Mouse (Mus musculus): ENCODE results near the gene Ssxb8. TPM values are rescaled to one million over a fixed set of nuclear protein-coding genes. Genes with fewer than 3 reads are reported as not detected.
"Not testable (repeated sequence)": the region's sequence is repeated elsewhere in the genome, so short reads cannot be mapped to it uniquely, and the experiment has no call there.

The Ssxb8 gene
- not detected in 2 replicates for polyA plus RNA-seq (2014; fragmentation: Nextera tagmentation; extraction: Ambion mirVana)

GRCm38 (mm10) chrX:8690744-8691143 is at the start of gene Ssxb8:
TSS of gene Ssxb8 (minus strand) at chrX:8690844.
- not testable (repeated sequence) for H3K4me2 ChIP-seq (replicated peaks; ENCODE audit: low read depth, low read length); H3K27me3 ChIP-seq (ENCODE audit: control insufficient read depth, insufficient read depth, low read length); H3K9ac ChIP-seq (replicated peaks; ENCODE audit: low read depth, low read length); H3K4me3 ChIP-seq (ENCODE audit: low read depth, low read length); H3K27ac ChIP-seq (ENCODE audit: low read length); H3K36me3 ChIP-seq (ENCODE audit: control insufficient read depth, insufficient read depth, low read length); ATAC-seq (ENCODE audit: insufficient number of reproducible peaks, insufficient read depth, low FRiP score, low read depth); H3K9me3 ChIP-seq (ENCODE audit: control insufficient read depth, low read depth, low read length); H3K4me1 ChIP-seq (ENCODE audit: control insufficient read depth, insufficient read depth, low read length)
- 53% methylated on average over 1 of the region's 1 CpGs for WGBS

GRCm38 (mm10) chrX:8732907-8733306 is 42.3 kb upstream of the Ssxb8 start:
- H3K9ac ChIP-seq (replicated peaks; ENCODE audit: low read depth, low read length) = no peak overlapping the region
- no peaks in the 10 kb centered on the region for H3K9me3 ChIP-seq (ENCODE audit: control insufficient read depth, low read depth, low read length)
- no peaks in the 10 kb centered on the region for H3K36me3 ChIP-seq (ENCODE audit: control insufficient read depth, insufficient read depth, low read length)
- H3K27ac ChIP-seq (ENCODE audit: low read length) = no peak overlapping the region
- H3K4me2 ChIP-seq (replicated peaks; ENCODE audit: low read depth, low read length) = no peak overlapping the region
- no peaks in the 10 kb centered on the region for H3K27me3 ChIP-seq (ENCODE audit: control insufficient read depth, insufficient read depth, low read length)
- no peak for ATAC-seq (ENCODE audit: insufficient number of reproducible peaks, insufficient read depth, low FRiP score, low read depth)
- H3K4me1 ChIP-seq (ENCODE audit: control insufficient read depth, insufficient read depth, low read length) = no peaks in the 10 kb centered on the region
- H3K4me3 ChIP-seq (ENCODE audit: low read depth, low read length) = no peak overlapping the region
- WGBS = 60% methylated on average over 5 of the region's 5 CpGs

GRCm38 (mm10) chrX:8663085-8663484 is 27.6 kb downstream of the Ssxb8 start:
- Histone ChIP-seq H3K36me3 (ENCODE audit: control insufficient read depth, insufficient read depth, low read length) (no peaks in the 10 kb centered on the region), H3K4me1 (ENCODE audit: control insufficient read depth, insufficient read depth, low read length) (no peaks in the 10 kb centered on the region), H3K9me3 (ENCODE audit: control insufficient read depth, low read depth, low read length) (no peaks in the 10 kb centered on the region), H3K27me3 (ENCODE audit: control insufficient read depth, insufficient read depth, low read length) (no peaks in the 10 kb centered on the region), H3K4me2 (replicated peaks; ENCODE audit: low read depth, low read length) (no peak overlapping the region), H3K27ac (ENCODE audit: low read length) (no peak overlapping the region), H3K4me3 (ENCODE audit: low read depth, low read length) (no peak overlapping the region), H3K9ac (replicated peaks; ENCODE audit: low read depth, low read length) (no peak overlapping the region)
- ATAC-seq (ENCODE audit: insufficient number of reproducible peaks, insufficient read depth, low FRiP score, low read depth) = no peak
- whole genome bisulfite sequencing = 70% methylated on average over 4 of the region's 4 CpGs

Other genes starting within 250 kb of the Ssxb8 start
- not detected in 2 replicates for gene Ssxb2, start 229.1 kb downstream of the Ssxb8 start, polyA plus RNA-seq (2014; fragmentation: Nextera tagmentation; extraction: Ambion mirVana)
- not detected in 2 replicates for gene Gm14459, start 165.9 kb downstream of the Ssxb8 start, polyA plus RNA-seq (2014; fragmentation: Nextera tagmentation; extraction: Ambion mirVana)
- not detected in 2 replicates for gene Ssxb6, start 142.6 kb downstream of the Ssxb8 start, polyA plus RNA-seq (2014; fragmentation: Nextera tagmentation; extraction: Ambion mirVana)
- not detected in 2 replicates for gene Ssxb3, start 99.0 kb downstream of the Ssxb8 start, polyA plus RNA-seq (2014; fragmentation: Nextera tagmentation; extraction: Ambion mirVana)
- gene Ssx9, start 57.6 kb upstream of the Ssxb8 start, polyA plus RNA-seq (2014; fragmentation: Nextera tagmentation; extraction: Ambion mirVana) = not detected in 2 replicates
- gene Ssxb5, start 112.8 kb upstream of the Ssxb8 start, polyA plus RNA-seq (2014; fragmentation: Nextera tagmentation; extraction: Ambion mirVana) = not detected in 2 replicates
- gene Gm6592, start 153.2 kb upstream of the Ssxb8 start, polyA plus RNA-seq (2014; fragmentation: Nextera tagmentation; extraction: Ambion mirVana) = not detected in 2 replicates
- not detected in 2 replicates for gene Gm5751, start 183.4 kb upstream of the Ssxb8 start, polyA plus RNA-seq (2014; fragmentation: Nextera tagmentation; extraction: Ambion mirVana)
- 5.6 and 6.3 TPM in 2 replicates for gene B630019K06Rik, start 201.5 kb upstream of the Ssxb8 start, polyA plus RNA-seq (2014; fragmentation: Nextera tagmentation; extraction: Ambion mirVana)

Measured in stomach, embryonic 14.5 days (tissue).